Mouse (Mus musculus): ENCODE data around the gene Cdc42ep2.

DNA sequence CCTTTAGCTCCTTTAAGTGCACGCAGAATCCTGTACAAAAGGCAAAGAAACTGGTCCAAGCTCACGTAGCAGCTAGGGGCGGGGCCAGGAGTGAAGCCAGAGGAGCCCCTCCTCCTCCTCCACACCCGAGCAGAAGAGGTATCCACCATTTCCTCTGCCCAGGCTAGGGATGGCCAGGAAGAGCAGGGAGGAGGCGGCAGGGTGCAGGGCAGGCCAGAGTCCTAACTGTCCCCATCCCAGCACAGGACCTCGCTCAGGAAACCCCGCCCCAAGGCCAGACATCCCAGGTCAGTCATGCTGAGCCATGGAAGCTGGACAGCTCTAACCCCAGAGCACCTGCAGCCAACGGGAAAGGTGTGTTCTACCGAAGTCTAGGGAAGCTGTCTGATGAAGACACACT is 2.9 kb downstream of the Cdc42ep2 start:
- TF ChIP-seq MAFK (IDR thresholded peaks at IDR 0.05; ENCODE audit: insufficient read depth, low read depth, low read length): no peak
- TF ChIP-seq ZC3H11A (IDR thresholded peaks at IDR 0.05; ENCODE audit: borderline replicate concordance, low read depth, low read length): no peak
- no peak for TF ChIP-seq ZNF384 (IDR thresholded peaks at IDR 0.05; ENCODE audit: low read depth, low read length)
- TF ChIP-seq CHD2 (IDR thresholded peaks at IDR 0.05; ENCODE audit: low read depth, low read length): no peak
- no peak for TF ChIP-seq HCFC1 (IDR thresholded peaks at IDR 0.05; ENCODE audit: borderline replicate concordance, insufficient read depth, low read length)
